Mouse (Mus musculus): ENCODE measurements around the gene Id3.

Gene Id3

DNA sequence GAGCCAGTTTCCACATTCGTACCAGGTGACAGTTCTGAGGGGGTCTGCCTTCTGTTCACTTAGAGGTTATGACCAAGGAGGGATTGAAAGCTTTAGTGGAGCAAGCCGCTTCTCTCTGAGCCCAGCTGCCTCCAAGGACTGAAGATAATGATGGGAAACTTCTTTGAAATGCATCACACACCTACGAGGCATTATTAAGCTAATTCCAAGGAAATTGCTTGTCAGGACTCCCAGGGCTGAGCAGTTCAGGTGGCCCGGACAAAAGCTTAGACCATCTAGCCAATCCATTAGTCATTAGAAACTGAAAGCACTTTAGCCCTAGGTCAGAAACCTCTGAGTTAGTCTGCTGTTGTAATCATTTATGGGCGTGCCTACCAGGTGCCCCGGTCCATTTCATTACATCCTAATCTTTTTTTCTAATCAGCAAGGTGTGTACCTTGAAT is 3.4 kb downstream of the Id3 start:
- in situ Hi-C loops (cut with MboI; ENCODE audit: low sequenced_read_pairs) = loop anchor here (5.0 kb wide), 1 partner anchor 69 kb away; no protein-coding TSS in a partner anchor

DNA sequence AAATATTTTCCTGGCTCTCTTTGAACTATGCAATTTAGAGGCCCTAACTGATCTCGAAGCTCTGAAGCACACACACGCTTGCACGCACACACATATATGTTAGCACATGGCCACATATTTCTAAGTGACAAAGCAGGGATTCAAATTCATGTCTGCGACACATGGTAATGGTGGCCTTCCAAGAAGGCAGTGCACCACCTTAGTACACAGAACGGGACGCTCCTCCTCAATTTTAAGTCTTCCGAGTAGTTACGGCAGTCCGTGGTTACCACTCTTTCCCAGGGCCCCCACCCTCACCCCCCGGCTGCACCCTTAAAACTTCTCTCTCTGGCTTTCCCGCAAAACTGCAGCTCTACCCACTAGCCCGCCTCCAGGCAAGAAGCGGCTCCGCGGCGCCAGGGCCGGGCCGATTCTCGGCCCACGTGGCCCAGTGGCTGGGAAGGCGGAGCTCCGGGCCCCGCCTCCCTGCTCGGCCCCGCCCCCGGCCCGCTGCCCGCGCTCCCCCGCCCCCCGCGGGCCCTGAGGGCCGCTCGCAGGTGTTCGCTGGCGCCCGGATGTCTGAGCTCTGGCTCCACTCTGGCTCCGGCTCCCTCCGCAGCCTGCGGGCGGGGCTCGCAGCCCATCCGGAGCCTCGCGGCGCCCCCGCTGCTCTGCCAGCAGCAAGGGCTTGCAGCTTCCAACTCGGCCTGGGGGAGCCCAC is 4.3 kb downstream of the Id3 start:
- in situ Hi-C loops (cut with MboI; ENCODE audit: low sequenced_read_pairs) = loop anchor here (5.0 kb wide), 1 partner anchor 70 kb away; no protein-coding TSS in a partner anchor

DNA sequence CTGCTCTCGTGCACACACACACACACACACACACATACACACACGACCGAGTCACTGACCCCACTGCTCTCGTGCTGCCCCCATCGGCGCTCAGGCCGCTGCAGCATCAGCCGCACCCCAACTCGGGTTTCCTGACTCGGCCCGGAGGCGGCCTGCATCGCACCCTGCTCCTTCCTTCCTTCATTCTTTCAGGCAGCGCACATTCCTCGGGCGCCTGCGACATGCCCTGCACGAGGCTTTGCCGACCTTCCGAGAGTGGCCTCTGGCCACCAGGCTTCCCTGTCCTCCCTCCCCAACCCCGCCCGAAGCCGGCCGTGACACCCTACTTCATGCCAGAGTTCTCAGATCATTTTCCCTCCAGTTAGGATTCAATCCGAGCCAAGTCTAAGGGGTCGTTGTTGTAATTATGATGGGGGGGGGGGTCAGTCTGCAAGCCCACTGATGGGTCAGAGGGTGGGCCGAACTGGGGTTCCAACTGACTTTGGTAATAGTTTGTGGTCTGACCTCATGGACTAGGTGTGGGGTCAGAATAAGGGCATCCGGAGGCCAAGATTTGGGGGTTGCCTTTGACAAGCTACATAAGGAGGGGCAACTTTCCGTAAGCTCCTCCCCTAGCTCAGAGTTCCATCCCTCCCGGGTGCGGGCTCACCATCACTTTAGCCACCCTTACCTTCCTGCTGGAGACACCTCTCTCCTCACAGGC is 5.2 kb downstream of the Id3 start:
- in situ Hi-C loops (cut with MboI; ENCODE audit: low sequenced_read_pairs) = loop anchor here (5.0 kb wide), 1 partner anchor 71 kb away; no protein-coding TSS in a partner anchor

DNA sequence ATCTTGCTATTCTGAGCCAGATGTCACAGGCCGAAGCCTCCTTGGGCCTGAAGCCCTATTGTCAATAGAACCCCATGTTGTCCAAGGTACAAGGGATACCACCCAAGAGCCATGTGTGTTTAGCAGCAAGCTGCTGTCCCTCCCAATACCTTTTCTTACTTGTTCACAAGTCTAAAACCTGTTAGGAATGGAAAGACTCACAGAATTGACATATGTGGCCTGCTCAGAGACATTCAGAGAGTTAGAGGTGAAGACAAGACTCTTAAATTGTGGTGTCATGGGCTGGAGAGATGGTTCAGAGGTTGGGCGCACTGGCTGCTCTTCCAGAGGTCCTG is 5.7 kb downstream of the Id3 start:
- in situ Hi-C loops (cut with MboI; ENCODE audit: low sequenced_read_pairs) = loop anchor here (5.0 kb wide), 1 partner anchor 72 kb away; no protein-coding TSS in a partner anchor

DNA sequence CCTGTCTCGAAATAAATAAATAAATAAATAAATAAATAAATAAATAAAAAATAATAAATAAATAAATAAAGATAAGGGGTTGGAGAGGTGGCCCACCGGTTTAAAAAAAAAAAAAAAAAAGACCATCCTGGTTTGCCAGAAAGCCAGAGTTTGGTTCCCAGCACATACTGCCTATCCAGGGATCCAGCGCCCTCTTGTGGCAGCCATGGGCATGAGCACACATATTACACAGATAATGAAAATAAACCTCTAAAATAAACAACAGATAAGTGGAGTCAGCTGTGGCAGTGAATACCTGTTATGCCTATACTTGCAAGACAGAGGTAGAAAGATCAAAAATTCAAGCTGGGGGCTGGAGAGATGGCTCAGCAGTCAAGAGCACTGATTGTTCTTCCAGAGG is 6.4 kb downstream of the Id3 start:
- in situ Hi-C loops (cut with MboI; ENCODE audit: low sequenced_read_pairs) = loop anchor here (5.0 kb wide), 1 partner anchor 72 kb away; no protein-coding TSS in a partner anchor

DNA sequence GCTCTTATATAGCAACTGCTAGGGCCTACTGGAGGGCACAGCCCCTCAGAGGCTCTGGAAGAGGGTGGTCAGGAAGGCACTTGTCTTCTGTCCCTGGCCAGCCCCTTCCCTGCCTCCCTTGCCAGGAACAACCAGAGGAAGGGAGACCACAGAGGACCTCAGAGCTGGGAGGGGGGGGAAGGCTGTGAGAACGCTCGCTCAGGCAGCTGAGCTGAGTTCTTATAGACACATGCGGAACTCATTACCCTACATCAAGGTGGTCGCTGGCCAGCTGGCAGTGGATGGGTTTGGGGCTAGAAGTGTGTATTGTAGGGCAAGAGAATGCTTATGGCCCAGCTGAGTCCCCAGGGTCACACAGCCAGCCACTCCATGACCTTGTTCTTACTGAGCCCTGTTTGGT is 7.3 kb downstream of the Id3 start:
- in situ Hi-C loops (cut with MboI; ENCODE audit: low sequenced_read_pairs) = no loop called here

DNA sequence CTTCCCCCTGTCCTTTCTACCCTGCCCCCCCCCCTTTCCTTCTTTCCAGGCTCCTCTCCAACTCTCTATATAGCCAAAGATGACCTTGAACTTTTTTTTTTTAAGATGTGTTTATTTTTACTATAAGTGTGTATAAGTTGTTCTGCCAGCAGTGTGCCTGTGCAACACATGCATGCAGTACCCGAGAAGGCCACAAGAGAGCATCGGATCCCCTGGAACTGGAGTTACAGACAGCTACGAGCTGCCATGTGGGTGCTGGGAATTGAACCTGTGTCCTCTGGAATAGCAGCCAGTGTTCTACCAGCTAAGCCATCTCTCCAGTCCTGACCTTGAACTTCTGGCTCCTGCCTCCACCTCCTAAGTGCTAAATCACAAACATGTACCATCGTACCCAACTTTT is 9.5 kb downstream of the Id3 start:
- in situ Hi-C loops (cut with MboI; ENCODE audit: low sequenced_read_pairs) = no loop called here

DNA sequence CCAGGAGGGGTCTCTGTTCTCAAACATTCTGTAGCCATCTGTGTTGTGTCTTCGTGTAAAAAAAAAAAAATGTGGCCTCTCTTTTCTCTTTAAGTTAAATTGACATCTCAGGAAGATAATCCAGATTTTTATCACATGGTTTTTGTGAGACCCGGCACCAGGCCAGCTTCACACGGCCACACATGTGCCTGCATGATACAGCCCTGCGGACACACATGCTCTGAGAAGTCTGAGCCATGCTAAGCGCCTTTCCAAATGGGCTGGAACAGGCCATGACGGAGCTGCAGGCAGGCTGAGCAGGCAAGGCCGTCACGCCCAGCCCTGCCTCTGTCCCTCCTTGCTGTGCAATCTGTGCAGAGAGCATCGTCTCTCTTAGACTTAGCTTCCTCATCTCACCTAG is 11.2 kb downstream of the Id3 start:
- in situ Hi-C loops (cut with MboI; ENCODE audit: low sequenced_read_pairs) = no loop called here

DNA sequence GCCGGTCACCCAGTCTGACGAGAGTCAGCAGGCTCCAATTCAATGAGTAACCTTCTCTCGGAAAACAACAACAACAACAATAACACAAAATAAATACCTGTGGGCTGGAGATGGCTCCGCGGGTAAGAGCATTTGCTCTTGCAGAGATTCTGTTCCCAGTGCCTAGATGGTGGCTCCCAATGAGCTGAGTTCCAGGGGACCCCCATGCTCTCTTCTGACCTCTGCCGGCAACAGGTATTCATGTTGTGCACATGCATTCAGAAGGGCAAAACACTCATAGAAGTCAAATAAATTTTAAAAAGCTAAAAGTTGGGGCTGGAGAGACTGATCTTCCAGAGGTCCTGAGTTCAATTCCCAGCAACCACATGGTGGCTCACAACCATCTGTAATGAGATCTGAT is 15.2 kb downstream of the Id3 start:
- in situ Hi-C loops (cut with MboI; ENCODE audit: low sequenced_read_pairs) = no loop called here

DNA sequence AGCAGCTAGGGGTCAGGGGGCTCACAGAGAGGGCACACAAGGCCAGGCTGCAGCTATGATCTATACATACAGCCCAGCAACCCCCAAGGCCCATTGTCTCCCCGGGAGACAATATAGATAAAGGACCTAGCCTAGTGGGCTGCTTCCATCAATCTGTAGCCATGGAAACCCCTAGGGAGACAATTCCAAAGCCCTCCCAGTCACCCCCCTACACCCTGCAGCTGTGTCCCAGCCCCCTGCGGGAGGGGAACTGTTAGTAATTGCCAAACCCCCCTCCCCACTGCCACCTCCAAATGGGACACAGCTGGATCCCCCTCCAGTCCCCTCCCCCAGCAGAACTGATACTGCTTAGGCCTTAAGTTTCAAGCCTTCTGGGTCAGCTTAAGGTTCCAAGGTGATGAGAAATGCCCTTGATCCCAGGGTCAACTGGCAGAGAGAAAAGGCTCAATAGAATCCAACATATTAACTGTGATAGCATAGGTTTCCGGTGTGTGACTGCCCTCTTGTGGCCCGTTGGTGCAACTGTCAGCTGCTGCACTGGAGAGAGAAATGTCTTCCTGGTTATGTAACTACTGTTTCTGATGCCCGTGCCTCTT is 16.6 kb downstream of the Id3 start:
- in situ Hi-C loops (cut with MboI; ENCODE audit: low sequenced_read_pairs) = no loop called here

DNA sequence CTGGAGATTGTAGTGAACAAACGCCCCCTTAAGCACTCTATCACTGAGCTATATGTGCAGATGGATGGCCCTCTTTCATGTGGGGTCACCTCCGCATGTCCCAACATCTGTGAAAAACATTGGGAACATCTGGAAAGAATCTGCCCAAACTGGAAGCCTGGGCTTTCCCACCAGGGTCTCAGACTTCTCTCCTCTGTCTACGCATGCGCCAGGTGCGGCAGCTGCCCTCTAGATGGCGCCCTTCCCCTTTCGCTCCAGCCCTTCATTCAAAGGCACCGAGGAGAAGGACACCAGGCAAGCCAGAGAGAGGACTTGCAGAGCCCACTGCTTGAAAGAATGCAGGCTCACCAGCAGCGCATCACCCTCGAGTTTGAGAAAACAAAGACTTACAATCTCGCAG is 20.2 kb downstream of the Id3 start:
- in situ Hi-C loops (cut with MboI; ENCODE audit: low sequenced_read_pairs) = no loop called here

DNA sequence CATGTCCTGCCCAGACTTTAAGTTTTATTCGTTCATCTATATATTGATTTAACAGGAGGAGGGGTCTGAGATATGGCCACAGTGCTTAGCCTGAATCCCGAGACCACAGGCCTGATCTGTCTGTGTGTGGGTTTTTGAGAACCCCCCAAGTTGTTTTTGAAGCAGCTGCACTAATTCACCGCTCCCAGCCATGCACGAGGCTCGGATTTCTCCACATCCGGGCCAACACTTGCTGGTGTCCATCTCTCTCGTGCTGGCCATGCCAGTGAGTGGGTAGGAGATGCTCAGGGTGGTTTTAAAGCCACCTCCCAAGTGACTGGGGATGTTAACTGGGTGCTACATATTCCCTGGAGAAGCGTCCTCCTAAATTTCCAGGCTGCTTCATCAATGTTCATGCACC is 21.7 kb downstream of the Id3 start:
- in situ Hi-C loops (cut with MboI; ENCODE audit: low sequenced_read_pairs) = no loop called here

DNA sequence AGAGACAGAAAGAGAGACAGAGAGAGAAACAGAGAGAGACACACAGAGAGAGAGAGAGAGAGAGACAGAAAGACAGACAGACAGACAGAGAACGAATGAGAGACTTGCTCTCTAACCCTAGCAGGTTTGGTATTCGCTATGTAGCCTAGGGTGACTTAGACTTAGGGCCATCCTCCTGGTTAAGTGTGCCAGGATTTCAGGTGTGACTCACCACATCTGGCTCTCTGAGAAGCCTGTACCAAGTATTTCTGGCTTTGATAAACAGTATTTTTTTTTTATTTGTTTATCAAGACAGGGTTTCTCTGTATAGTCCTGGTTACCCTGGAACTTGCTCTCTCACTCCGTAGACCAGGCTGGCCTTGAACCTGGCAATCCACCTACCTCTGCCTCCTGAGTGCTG is 24.4 kb downstream of the Id3 start:
- in situ Hi-C loops (cut with MboI; ENCODE audit: low sequenced_read_pairs) = no loop called here

DNA sequence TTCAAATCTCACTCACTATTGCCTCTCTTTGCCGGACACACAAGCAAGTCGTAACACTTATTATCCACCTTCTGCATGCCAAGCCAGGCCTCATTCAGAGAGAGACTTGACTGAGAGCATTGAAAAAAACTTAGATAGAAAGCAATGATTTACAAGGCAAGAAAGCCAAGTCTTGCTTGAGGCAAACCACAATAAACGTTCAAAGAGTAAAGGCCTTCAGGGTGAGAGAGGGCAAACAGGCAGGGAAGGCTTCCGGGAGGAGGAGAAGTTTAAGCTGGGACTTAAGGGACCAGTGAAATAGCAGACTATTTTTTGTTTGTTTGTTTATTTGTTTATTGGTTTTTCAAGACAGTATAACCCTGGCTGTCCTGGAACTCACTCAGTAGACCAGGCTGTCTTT is 27.1 kb downstream of the Id3 start:
- in situ Hi-C loops (cut with MboI; ENCODE audit: low sequenced_read_pairs) = no loop called here

DNA sequence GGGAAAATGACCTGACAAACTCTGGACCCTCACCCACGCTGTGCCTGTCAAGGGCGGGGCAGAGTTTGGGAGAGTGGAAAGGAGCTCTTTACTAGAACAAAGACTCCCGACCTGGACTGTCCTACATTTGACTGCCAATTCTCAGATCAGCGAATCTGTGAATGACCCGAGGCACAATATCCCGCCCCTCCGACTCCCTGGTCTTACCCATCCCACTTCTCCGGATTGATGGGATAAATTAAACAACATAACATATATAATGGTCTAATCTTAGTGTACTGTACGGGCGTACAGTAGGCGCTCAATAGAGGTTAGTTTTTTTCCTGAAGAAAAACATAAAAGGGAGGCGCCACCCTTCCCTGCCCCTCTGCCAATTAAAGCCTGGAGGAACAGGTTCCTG is 28.2 kb downstream of the Id3 start:
- in situ Hi-C loops (cut with MboI; ENCODE audit: low sequenced_read_pairs) = no loop called here

DNA sequence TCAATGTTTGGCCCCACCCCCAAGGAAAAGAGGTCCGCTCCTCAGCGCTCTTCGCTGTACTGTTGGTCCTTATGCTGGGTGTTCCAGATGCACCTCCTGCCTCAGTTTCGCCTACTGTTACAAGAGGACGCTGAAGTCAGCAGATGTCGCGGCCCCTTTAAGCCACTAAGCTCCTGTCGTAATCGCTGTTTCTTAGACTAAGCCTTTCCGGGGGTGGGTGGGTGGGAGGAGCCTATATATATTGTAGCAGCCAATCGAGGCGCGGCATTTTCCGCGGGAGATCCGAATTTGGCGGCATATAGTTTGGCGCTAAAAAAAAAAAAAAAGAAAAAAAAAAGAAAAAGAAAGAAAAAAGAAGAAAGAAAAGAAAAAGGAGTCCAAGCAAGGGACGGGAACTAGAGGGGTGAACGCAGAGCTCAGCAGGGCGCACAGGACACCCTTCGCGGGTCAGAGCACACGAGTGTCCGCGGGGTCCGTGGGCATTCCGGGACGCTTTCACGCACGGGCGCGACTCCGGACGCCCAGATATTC is 28.8 kb downstream of the Id3 start, which contains the start of gene E2f2:
TSS of gene E2f2 (plus strand) at position 384 of the 531 bp plus-strand sequence.
- in situ Hi-C loops (cut with MboI; ENCODE audit: low sequenced_read_pairs) = no loop called here

DNA sequence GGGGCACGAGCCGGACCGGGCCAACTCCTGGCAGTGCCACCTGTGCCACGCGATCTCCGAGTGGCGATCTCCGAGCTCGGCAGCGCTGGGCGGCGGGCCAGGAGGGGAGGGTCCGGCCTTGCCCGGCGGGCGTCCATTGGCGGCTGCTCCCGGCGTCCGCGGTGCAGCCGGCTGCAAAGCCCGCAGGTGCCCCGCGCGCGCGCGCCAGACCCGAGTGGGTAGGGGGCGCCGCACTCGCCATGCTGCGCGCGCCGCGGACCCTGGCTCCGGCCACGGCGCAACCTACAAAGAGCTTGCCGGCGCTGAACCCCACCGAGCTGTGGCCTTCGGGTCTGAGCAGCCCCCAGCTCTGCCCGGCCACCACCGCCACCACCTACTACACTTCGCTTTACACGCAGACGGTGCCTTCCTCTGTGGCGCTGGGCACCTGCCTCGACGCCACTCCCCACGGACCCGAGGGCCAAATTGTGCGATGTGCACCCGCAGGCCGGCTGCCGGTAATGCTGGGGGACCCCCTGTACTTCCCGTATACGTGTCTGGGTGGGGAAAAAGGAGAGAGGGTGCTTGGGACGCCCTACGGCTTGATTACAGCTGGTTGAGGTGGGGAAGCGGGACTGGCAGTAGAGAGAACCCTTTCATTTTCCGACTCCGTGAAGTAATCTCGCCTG is 29.4 kb downstream of the Id3 start:
- in situ Hi-C loops (cut with MboI; ENCODE audit: low sequenced_read_pairs) = no loop called here

DNA sequence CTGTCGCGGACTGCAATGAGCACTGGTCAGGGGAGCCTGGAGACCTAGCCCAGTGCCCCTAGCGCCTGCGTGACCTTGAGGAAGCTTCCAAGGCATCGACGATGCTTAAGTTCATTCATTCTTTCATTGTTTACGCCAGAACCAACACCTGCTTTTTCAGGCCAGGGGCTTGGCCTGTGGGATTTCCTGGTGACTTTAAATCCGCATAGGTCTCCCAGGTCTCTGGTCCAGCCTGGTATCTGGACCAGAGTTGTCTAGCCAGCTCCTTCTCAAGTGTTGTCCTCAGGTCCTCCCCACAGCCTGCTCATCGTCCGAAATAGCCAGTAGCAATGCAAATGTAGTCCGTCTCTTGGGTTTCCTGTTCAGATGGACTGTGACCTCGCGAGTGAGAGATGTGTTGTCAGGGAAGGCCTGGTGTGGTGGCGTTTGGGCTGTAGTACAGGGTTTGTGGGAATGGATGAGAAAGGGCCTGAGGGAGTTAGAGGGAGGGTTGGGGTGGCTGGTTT is 30.0 kb downstream of the Id3 start:
- in situ Hi-C loops (cut with MboI; ENCODE audit: low sequenced_read_pairs) = no loop called here

DNA sequence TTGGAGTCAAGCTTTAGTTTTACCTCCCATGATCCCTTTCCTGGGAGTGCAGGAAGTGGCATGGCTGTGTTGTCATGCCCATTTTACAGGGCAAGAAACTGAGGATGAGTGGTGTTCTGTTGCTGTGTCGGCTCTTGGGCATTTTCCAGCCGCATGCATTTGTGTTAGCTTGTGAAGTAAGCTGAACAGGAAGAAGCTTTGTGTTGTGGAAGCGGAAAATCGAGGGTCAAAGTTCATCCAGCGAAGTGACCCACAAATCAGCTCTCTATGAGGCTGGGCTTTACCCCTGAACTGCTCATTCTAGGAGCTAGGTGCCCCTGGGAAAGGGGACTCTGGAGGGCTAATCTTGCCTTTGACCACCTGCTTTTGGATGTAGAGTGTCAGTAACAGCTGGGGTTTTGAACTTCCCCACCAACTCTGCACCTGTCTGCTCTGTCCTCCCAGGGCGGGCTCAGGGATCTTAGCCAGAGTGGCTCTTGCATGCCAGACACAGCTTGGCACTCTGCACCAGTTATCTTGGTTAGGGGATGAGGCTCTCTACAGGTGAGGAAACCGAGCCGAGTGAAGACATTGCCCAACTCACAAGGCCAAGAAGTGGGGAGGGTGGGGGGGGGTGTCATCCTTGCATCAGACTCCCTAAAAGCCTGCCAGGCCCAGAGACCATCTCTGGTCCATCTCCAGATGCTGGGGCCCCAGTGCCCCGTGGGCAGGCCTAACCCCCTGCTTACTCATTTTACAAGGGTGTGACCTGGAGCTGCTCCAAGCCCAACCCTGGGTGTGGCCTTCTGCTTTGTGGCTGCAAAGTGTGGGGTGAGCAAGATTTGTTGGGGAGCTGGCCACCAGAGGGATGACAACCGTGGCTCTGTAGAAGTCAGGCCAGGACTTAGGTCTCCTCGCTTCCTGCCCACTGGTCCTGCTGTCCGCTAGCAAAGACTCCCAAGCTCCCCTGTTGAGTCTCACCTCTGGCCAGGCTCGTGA is 31.2 kb downstream of the Id3 start:
- in situ Hi-C loops (cut with MboI; ENCODE audit: low sequenced_read_pairs) = no loop called here

DNA sequence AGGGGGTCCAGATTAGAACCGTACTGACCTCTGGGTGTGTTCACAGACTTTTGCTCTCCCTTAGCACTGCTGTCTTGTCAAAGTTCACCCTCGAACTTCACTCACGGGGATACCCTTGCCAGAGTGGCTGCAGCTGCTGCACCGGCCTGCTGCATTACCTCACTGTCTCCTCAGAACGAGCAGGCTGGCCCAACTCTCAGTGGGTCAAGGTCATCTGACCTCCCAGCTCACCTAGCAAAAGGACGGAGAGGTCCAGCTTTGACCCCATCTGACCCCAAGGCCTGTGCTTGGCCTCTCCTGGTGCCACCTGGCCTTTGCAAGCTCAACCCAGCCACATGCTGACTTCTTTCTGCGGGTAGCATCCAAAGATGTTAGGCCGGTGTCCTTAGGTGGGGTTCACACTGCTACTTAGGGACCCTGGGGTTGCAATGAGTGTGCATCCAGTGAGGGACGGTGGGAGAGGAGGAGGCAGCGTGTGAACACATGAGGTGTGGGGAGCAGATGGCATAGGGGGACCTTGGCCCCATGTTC is 32.8 kb downstream of the Id3 start:
- in situ Hi-C loops (cut with MboI; ENCODE audit: low sequenced_read_pairs) = no loop called here
